Mouse (Mus musculus) frontal cortex, adult (tissue): ENCODE data around the gene Fer1l5.

Experiments used
- ATAC-seq: cut with Nextera tagmentation; 2 replicates; pipeline ENCODE4 v1.9.2; 2017; ENCODE audit warnings: mild to moderate bottlenecking, moderate library complexity, mixed read lengths; ENCODE audit not compliant: low TSS enrichment

Fer1l5 gene

GRCm38 (mm10) chr1:36371934-36372845 lies at the start of gene Fer1l5:
Gene Fer1l5, plus strand, starts transcription at chr1:36372291.
- ATAC-seq, result no peak

GRCm38 (mm10) chr1:36323076-36323475 lies 49.0 kb upstream of the Fer1l5 start:
- ATAC-seq, result no peak

GRCm38 (mm10) chr1:36323746-36324448 lies 48.2 kb upstream of the Fer1l5 start:
- peak; percentile 70 for ATAC-seq

- ATAC-seq, result no peak
These were observed 46.2 kb upstream of the Fer1l5 start for GRCm38 (mm10) chr1:36325900-36326321.

GRCm38 (mm10) chr1:36326815-36327214 lies 45.3 kb upstream of the Fer1l5 start:
- no peak for ATAC-seq

- no peak for ATAC-seq
These were observed 40.3 kb upstream of the Fer1l5 start for GRCm38 (mm10) chr1:36331743-36332142.

- no peak for ATAC-seq
These were observed 38.9 kb upstream of the Fer1l5 start for GRCm38 (mm10) chr1:36332955-36333887.

GRCm38 (mm10) chr1:36342547-36342946 lies 29.5 kb upstream of the Fer1l5 start:
- no peak for ATAC-seq

GRCm38 (mm10) chr1:36352351-36352750 lies 19.7 kb upstream of the Fer1l5 start:
- ATAC-seq, result peak; percentile 87

GRCm38 (mm10) chr1:36356955-36357695 lies 15.0 kb upstream of the Fer1l5 start:
- ATAC-seq, result peak; percentile 56; the same call in 1 of the 2 replicates

- ATAC-seq, result no peak
These were observed 4.4 kb upstream of the Fer1l5 start for GRCm38 (mm10) chr1:36367698-36368097.

GRCm38 (mm10) chr1:36368112-36368968 lies 3.8 kb upstream of the Fer1l5 start:
- ATAC-seq, result peak; percentile 71

- ATAC-seq, result peak; percentile 95
These were observed 3.0 kb upstream of the Fer1l5 start, which contains the start of gene Kansl3 for GRCm38 (mm10) chr1:36368969-36369645. Gene Kansl3, minus strand, starts transcription at chr1:36369181.

- ATAC-seq, result no peak
These were observed 1.2 kb upstream of the Fer1l5 start for GRCm38 (mm10) chr1:36370918-36371317.

GRCm38 (mm10) chr1:36378880-36379279 lies 6.8 kb downstream of the Fer1l5 start:
- no peak for ATAC-seq

GRCm38 (mm10) chr1:36379582-36379981 lies 7.5 kb downstream of the Fer1l5 start:
- no peak for ATAC-seq

- ATAC-seq, result no peak
These were observed 24.9 kb downstream of the Fer1l5 start for GRCm38 (mm10) chr1:36397041-36397440.

GRCm38 (mm10) chr1:36401509-36401908 lies 29.4 kb downstream of the Fer1l5 start:
- peak; percentile 76 for ATAC-seq

- no peak for ATAC-seq
These were observed 32.4 kb downstream of the Fer1l5 start for GRCm38 (mm10) chr1:36404531-36404930.
